Mouse (Mus musculus) retina, postnatal 1 day (tissue): ENCODE results near the gene Enthd1.
A peak's percentile ranks its signal among the peaks of the same experiment; 100 is the strongest.

Source experiments
- DNase-seq: peaks from one replicate; pipeline ENCODE4 v3.0.0-alpha.2; 2012

Gene Enthd1

GRCm38 (mm10) chr15:80572811-80573520 is 8.0 kb upstream of the Enthd1 start:
- DNase-seq = no peak

DNA sequence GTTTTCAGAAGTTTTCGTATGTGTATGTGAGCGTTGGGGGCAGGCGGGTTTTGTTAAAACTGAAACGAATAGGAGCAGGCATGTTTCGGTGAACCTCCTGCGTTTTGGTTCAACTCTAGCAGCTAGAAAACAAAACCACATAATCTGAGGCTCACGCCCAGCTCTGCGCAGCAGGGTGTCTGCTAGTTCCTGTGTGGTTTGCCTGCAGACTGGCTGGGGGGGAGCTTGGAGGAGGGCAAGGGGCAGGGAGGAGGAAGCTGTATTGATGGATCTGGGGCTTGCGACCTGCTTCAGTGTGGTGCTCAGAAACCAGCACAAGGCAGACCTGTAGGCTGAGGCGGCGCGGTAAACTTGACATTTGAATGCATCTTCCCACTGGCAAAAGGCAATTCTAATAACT is 7.3 kb upstream of the Enthd1 start, which contains the start of gene Grap2:
TSS of gene Grap2 (plus strand) at position 304 of the 400 bp plus-strand sequence.
- no peak for DNase-seq

- no peak for DNase-seq
These were observed 6.7 kb upstream of the Enthd1 start for GRCm38 (mm10) chr15:80571611-80572010.

- no peak for DNase-seq
These were observed 5.3 kb upstream of the Enthd1 start for GRCm38 (mm10) chr15:80570226-80570625.

DNA sequence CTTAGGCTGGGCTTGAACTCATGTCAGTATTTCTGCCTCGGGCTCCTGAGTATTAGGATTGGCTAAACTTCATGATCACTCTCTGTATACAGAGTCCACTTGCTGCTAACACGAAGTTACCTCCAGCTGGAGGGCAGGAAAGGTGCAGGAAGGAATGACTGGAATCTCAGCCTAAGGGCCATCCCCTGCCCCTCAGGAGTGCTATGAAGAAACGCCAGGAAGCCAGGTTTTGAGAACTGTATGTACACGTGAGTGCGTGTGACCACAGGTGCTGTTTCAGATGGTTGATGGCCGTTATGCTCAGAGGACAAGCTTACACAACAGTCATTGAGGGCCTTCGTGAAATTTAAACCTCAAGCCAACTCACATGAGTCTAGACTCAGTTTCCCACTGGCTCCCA is 4.2 kb upstream of the Enthd1 start:
- DNase-seq = no peak

GRCm38 (mm10) chr15:80567731-80568130 is 2.8 kb upstream of the Enthd1 start:
- DNase-seq = no peak

GRCm38 (mm10) chr15:80567139-80567538 is 2.2 kb upstream of the Enthd1 start:
- DNase-seq = no peak

DNA sequence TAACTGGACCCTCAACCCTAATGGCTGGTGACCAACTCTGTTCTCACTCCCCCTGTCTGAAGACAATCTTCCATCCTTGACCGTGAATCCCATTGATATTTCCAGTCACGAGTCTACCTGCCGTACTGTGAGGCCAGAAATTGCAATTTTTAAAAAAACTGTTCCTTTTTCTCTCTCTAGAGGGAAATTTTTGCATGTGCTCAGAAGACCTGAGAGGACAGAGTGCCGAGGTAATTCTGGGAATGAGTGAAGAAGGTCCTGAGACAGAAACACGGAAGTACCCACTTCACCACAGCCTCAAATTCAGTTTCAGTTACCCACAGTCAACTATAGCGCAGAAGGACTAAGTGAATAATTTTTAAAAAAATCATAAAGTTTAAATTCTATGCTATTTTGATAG is 1.7 kb upstream of the Enthd1 start:
- no peak for DNase-seq

GRCm38 (mm10) chr15:80563634-80564208 is 1.2 kb downstream of the Enthd1 start:
- DNase-seq = no peak

GRCm38 (mm10) chr15:80562446-80562845 is 2.5 kb downstream of the Enthd1 start:
- no peak for DNase-seq

DNA sequence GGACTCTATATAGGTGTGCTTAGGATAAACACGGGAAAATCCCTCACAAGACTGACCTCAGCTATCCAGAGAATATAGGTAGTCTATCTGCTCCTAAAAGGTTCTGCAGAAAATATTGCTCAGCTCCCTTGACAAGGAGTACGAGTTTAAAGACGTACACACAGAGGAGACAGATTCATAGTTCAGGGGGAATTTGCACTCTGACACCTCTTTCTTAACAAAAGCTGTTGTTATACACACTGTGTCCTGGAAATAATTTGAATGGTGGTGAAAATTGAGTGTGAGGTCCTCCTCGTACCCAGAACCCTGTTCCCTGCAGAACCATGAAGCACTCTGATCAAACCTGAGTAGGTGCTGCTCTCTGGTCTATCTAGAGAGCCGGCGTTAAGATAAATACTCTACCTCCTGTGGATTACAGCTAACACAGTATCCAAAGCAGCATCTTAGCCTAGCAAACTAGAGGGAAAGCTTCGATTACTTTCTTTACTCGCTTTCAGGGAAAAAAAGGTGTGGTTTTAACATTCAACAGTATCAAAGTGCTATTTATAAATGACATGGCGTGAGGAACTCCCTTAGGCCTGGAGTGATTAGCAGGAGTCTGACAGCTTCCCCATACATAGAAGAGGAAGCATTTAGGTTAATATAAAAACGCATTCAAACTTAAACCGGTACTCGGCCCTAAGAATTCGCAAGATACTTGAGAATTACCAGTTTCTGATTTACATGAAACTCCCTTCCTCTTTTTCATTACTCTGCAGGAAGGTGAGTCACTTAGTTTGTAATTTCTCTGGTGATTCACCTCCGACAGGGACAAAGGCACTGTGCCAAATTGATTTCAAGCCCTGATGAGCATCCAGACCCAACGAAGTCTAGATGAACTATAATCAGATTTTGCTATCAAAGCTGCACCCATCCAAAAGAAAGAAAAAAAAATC is 4.0 kb downstream of the Enthd1 start:
- no peak for DNase-seq

GRCm38 (mm10) chr15:80559978-80560377 is 5.0 kb downstream of the Enthd1 start:
- no peak for DNase-seq

- DNase-seq = no peak
These were observed 5.4 kb downstream of the Enthd1 start for GRCm38 (mm10) chr15:80559534-80559933.

GRCm38 (mm10) chr15:80557745-80558144 is 7.2 kb downstream of the Enthd1 start:
- peak; percentile 42 for DNase-seq

- DNase-seq = no peak
These were observed 8.9 kb downstream of the Enthd1 start for GRCm38 (mm10) chr15:80556021-80556420.

DNA sequence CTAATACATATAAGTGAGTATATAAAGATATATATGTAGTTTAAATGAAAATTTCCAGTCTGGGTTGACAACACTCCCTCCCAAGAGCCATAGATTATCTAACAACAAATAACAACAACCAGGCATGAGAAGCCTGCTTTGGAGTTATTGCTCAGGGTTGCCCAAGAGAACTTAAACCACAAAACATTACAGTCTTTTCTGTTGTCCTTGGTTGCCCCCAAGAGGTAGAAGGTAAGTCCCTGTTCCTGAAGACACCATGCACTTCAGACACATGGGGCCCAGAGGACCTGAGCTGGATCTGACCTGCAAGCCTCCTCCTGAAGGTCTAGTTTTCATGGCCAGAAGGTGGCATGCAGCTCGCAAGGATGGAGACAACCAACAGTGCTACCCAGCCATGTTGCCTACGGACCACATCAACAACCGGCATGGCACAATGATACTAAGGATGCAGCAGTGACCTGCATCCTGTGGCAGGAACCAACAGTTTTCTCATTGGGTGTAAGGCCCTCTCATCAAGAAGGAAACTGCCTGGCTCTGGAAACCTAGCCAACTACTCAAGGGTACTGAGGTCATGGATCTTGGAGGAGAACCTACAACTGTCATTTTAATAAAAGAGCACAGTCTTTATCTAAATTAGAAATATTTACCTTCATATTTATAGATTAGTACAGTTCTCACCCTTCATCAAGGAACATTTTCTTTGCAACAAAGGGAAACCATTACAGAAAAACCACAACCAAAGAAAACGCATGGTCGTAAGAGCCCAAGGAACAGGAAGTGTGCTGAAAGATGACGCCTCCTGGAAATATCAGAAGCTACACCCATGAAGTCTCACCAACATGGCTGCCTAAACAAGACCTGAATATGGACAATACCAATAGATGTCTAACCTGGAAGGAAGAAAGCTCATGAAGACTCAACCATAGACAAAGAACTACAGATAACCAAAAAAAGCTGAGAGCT is 9.8 kb downstream of the Enthd1 start:
- DNase-seq = no peak

GRCm38 (mm10) chr15:80545430-80545829 is 19.5 kb downstream of the Enthd1 start:
- DNase-seq = no peak

GRCm38 (mm10) chr15:80544115-80544514 is 20.8 kb downstream of the Enthd1 start:
- DNase-seq = no peak

- no peak for DNase-seq
These were observed 26.1 kb downstream of the Enthd1 start for GRCm38 (mm10) chr15:80538671-80539340.

- no peak for DNase-seq
These were observed 26.9 kb downstream of the Enthd1 start for GRCm38 (mm10) chr15:80538075-80538474.

- no peak for DNase-seq
These were observed 28.9 kb downstream of the Enthd1 start for GRCm38 (mm10) chr15:80536051-80536450.

DNA sequence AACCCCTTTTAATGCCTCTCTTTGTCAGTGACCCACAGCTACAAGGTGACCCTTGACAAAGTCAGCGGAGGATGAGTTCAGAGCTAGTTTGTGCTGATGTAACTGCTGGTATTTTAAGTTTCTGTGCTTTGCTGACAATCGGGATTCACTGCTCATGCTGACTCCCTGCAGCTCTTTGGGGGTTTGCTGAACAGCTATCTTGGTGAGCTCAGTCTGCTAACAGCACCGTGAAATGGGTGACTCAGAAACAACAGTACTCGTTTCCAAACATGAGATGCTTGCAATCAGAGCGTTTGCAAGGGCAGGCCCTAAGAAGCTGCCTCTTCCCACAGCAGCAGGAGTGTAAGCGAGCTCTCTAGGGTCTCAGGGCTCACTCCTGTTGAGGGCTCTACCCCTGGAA is 31.7 kb downstream of the Enthd1 start:
- DNase-seq = no peak
